Comparison of ENCODE assay signal across 10 mouse cellular contexts in the genomic region with DNA sequence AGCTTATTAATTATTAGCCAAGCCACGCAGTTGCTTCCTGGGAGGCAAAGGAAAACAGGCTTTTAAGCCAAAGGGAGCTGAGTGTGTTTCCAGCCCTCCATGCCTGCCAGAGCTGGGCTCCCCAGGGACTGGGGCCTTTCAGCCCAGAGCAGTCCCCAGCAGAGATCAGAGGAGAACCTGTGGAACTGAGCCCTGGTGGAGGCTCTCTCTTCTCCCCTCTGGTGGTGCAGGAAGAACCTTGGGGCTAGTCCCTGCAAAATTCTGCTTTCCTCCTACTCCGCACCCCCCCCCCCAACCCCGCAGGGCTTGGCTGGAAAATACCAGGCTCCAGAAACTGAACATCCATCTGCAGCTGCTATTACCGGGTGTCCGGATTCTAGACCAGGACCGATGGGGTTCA. TPM values are rescaled to one million over a fixed set of nuclear protein-coding genes. Genes with fewer than 3 reads are reported as not detected.
DNase-seq lines count a peak whose midpoint lies in the region; ATAC-seq and TF ChIP-seq lines count a peak whose summit lies in the region.
"Had no signal": no experiment of that assay in that cellular context is flagged by ENCODE, and none has a peak within 500 bp of the region (broad histone marks: within the 10 kb centered on the region; RNA-seq: fewer than 3 reads in every experiment).

No protein-coding gene starts in this region.

- peak; percentile 27 for ATAC-seq in forebrain, embryonic 16.5 days

- no peak for TF ChIP-seq CTCF in E14TG2a.4 (conservative IDR thresholded peaks at IDR 0.05; ENCODE audit: low read length)

- no peaks in the 10 kb centered on the region for H3K9me3 ChIP-seq in E14TG2a.4 (ENCODE audit: low read length)
- H3K9me3 ChIP-seq in forebrain, embryonic 16.5 days (ENCODE audit: control insufficient read depth, low read length) = no peaks in the 10 kb centered on the region
- H3K9me3 ChIP-seq: liver, embryonic 15.5 days had no signal

- H3K9ac ChIP-seq in forebrain, embryonic 16.5 days (replicated peaks; ENCODE audit: low read depth, low read length) = peak overlapping the region; percentile 62
- H3K9ac ChIP-seq: liver, embryonic 15.5 days had no signal

- no peaks in the 10 kb centered on the region for H3K36me3 ChIP-seq in E14TG2a.4 (ENCODE audit: insufficient read depth, low read length)
- no peaks in the 10 kb centered on the region for H3K36me3 ChIP-seq in forebrain, embryonic 16.5 days (ENCODE audit: control insufficient read depth, insufficient read depth)
- H3K36me3 ChIP-seq: liver, embryonic 15.5 days had no signal

- peaks cover 59% of the 10 kb centered on the region for H3K27me3 ChIP-seq in E14TG2a.4 (ENCODE audit: insufficient read depth, low read length)
- H3K27me3 ChIP-seq in forebrain, embryonic 16.5 days (replicated peaks; ENCODE audit: control insufficient read depth, insufficient read depth, low read length) = peaks cover 4% of the 10 kb centered on the region

- peak overlapping the region; percentile 76 for H3K4me3 ChIP-seq in E14TG2a.4 (replicated peaks; ENCODE audit: low read length)
- peak overlapping the region; percentile 59 for H3K4me3 ChIP-seq in forebrain, embryonic 16.5 days (replicated peaks; ENCODE audit: low read length)

- peaks cover 16% of the 10 kb centered on the region for H3K4me1 ChIP-seq in E14TG2a.4 (replicated peaks; ENCODE audit: low read depth, low read length)
- peaks cover 26% of the 10 kb centered on the region for H3K4me1 ChIP-seq in forebrain, embryonic 16.5 days (replicated peaks; ENCODE audit: control insufficient read depth, insufficient read depth, low read length)

- peak; percentile 14 to 24 for DNase-seq in cerebellum, postnatal 14 days
- DNase-seq in cerebellum, postnatal 25 days = no peak
- DNase-seq in kidney, postnatal 25 days = peak; percentile 19 to 50
- DNase-seq in retina, embryonic 14.5 days (ENCODE audit: low spot score) = peak; percentile 20
- DNase-seq in yolk sac, embryonic 10.5 days (ENCODE audit: low spot score) = no peak
- DNase-seq in heart, postnatal 10 days = no peak

- intact Hi-C loops in heart, postnatal 10 days (cut with DNase I) = no loop called here

- H3K27ac ChIP-seq in forebrain, embryonic 16.5 days (ENCODE audit: low read length) = no peak overlapping the region
- H3K27ac ChIP-seq: liver, embryonic 15.5 days had no signal

- 14% methylated on average over 6 of the region's 6 CpGs for WGBS in forebrain, embryonic 16.5 days

- H3K4me2 ChIP-seq in forebrain, embryonic 16.5 days (ENCODE audit: low read length) = peak overlapping the region; percentile 94

RNA-seq across cellular contexts. Expression of a gene that starts 1.6 kb away (rescaled TPM):
- polyA plus RNA-seq in forebrain, embryonic 16.5 days (2015; fragmentation: Nextera tagmentation; extraction: Ambion mirVana) = 18.5 and 23.1 TPM in 2 replicates
- total RNA-seq in heart, postnatal 10 days (2021) = not detected
- total RNA-seq: common myeloid progenitor, adult 5-6 weeks had no signal

Comparison
In these comparisons a context has a peak if more than half of its experiments do, and no peak if none do; other contexts are left out.
1. DNase-seq: peak in cerebellum, postnatal 14 days (2 of 2), kidney, postnatal 25 days (2 of 2) and retina, embryonic 14.5 days (single experiment); none in cerebellum, postnatal 25 days (0 of 2), yolk sac, embryonic 10.5 days (single experiment) and heart, postnatal 10 days (0 of 2).